Mouse (Mus musculus) embryonic facial prominence, embryonic 11.5 days (tissue): ENCODE results near the gene Smbd1. TPM values are rescaled to one million over a fixed set of nuclear protein-coding genes. Genes with fewer than 3 reads are reported as not detected.

Experiments
- ATAC-seq: fragments of 200-750 bp; cut with Nextera tagmentation; replicated peaks from 2 replicates; pipeline ENCODE4 v1.8.0; 2017; ENCODE audit warnings: low read depth; ENCODE audit not compliant: insufficient number of reproducible peaks, low FRiP score, low TSS enrichment
- DNase-seq: peaks from one replicate; pipeline ENCODE4 v3.0.0-alpha.2; 2015; ENCODE audit warnings: low spot score
- H3K27ac ChIP-seq: fragments of 300-500 bp; sonication (generic); replicated peaks from 2 replicates; pipeline ENCODE4 v1.5.1; 2014; ENCODE audit warnings: mild to moderate bottlenecking, low read depth, low read length, control low read depth
- H3K27me3 ChIP-seq: fragments of 300-500 bp; sonication (generic); 2 replicates; pipeline ENCODE4 v1.6.1; 2014; ENCODE audit warnings: mild to moderate bottlenecking, low read length, moderate library complexity, mixed read lengths; ENCODE audit not compliant: control insufficient read depth, insufficient read depth
- H3K36me3 ChIP-seq: fragments of 300-500 bp; sonication (generic); replicated peaks from 2 replicates; pipeline ENCODE4 v1.6.1; 2014; ENCODE audit warnings: low read depth, mild to moderate bottlenecking, low read length, moderate library complexity, mixed read lengths; ENCODE audit not compliant: control insufficient read depth, insufficient read depth
- H3K4me1 ChIP-seq: fragments of 300-500 bp; sonication (generic); 2 replicates; pipeline ENCODE4 v1.6.1; 2014; ENCODE audit warnings: low read length, mixed read lengths; ENCODE audit not compliant: control insufficient read depth, insufficient read depth
- H3K4me2 ChIP-seq: fragments of 300-500 bp; sonication (generic); 2 replicates; pipeline ENCODE4 v1.6.1; 2014; ENCODE audit warnings: low read depth, mild to moderate bottlenecking, control low read depth, low read length, moderate library complexity
- H3K4me3 ChIP-seq: fragments of 300-500 bp; sonication (generic); 2 replicates; pipeline ENCODE4 v1.5.1; 2014; ENCODE audit warnings: low read depth, low read length, control low read depth
- H3K9ac ChIP-seq: fragments of 300-500 bp; sonication (generic); replicated peaks from 2 replicates; pipeline ENCODE4 v1.6.1; 2014; ENCODE audit warnings: mild to moderate bottlenecking, control low read depth, low read length
- H3K9me3 ChIP-seq: fragments of 300-500 bp; sonication (generic); replicated peaks from 2 replicates; pipeline ENCODE4 v1.6.1; 2016; ENCODE audit warnings: mild to moderate bottlenecking, low read length, inconsistent platforms, mixed read lengths; ENCODE audit not compliant: control insufficient read depth
- WGBS: fragments of 180-500 bp; shearing (Covaris S2); extraction: QIAGEN DNeasy Blood & Tissue Kit; methylation state at CpG from one replicate; pipeline ENCODE4 v1.1.7; 2014; 5-methylcytosine and 5-hydroxymethylcytosine counted together
- polyA plus RNA-seq: library from polyadenylated mRNA; unstranded; fragments of >200 nt; fragmentation: Nextera tagmentation; extraction: Ambion mirVana; gene quantifications from 2 replicates; pipeline ENCODE4 v1.2.1, GENCODE M21; 2014

Smbd1 gene
- polyA plus RNA-seq, 1 experiment from 2014 or later = not detected

DNA sequence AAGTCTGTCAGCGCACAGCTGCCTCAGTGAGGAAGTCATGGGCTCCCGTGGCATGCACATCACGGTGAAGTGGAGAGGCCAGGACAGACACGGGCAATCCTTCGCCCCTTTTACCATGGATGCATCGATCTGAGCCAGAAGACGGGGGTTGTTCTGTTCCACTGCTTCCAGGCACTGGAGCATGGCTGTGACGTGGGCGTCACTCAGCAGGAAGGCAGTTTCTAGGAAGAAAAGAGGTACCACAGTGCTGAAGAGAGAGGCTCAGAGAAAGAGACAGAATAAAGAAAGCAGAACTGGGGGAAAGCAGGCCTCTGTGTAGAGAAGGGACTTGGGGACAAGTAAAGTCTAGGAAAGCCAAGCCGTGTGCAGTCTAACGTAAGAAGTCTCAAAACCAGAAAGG is 36.8 kb upstream of the Smbd1 start:
- Histone ChIP-seq H3K36me3 (peaks cover 5% of the 10 kb centered on the region; the same call in 1 of the 2 replicates), H3K27ac (no peak overlapping the region), H3K4me2 (no peak overlapping the region), H3K9ac (no peak overlapping the region), H3K4me3 (no peak overlapping the region), H3K4me1 (no peaks in the 10 kb centered on the region), H3K9me3 (no peaks in the 10 kb centered on the region), H3K27me3 (no peaks in the 10 kb centered on the region)
- DNase-seq (no peak), ATAC-seq (no peak)
- 89% methylated on average over 11 of the region's 11 CpGs for WGBS

DNA sequence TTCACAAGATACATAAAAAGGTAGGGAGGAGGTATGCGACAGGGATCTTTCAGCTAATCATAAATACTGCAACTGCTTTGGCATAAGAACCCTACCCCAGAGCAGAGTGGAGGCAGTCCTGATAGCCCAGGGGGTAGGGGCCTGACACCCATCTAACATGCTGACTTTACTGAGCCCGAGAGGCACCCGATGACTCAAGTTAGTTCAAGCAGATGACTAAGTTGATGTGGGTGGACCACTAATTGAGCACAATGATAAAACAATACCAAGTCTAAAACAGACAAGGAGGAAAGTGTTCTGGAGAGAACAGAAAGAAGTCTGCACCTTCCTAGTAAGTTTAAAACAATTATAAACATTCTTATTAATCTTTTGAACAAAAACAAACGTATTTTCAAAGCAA is 21.2 kb upstream of the Smbd1 start:
- no peak overlapping the region for H3K27ac ChIP-seq
- no peak for ATAC-seq
- no peak overlapping the region for H3K4me3 ChIP-seq
- no peaks in the 10 kb centered on the region for H3K4me1 ChIP-seq
- WGBS = 88% methylated on average over 4 of the region's 4 CpGs
- H3K36me3 ChIP-seq = no peaks in the 10 kb centered on the region
- H3K27me3 ChIP-seq = no peaks in the 10 kb centered on the region
- H3K9ac ChIP-seq = no peak overlapping the region
- H3K4me2 ChIP-seq = no peak overlapping the region
- H3K9me3 ChIP-seq = no peaks in the 10 kb centered on the region
- DNase-seq = no peak

DNA sequence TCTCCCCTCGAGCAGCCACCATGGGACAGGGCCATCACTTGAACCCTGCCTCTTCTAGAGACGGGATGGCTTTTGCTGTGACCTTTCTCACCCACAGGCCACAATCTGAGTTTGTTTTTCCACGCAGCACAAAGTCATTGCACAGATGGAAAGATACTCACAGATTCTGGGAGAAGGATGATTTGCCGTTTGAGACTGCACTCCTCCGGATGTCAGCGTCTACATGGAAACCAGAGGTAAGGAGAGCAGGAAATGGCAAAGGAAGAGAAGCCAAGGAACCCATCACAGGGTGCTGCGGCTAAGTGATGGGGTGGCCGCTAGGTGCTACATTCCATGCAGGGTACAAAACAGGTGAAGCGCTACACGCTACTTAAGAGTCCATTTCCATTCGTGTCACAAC is 18.8 kb upstream of the Smbd1 start:
- no peak for ATAC-seq
- DNase-seq = no peak
- no peaks in the 10 kb centered on the region for H3K9me3 ChIP-seq
- no peaks in the 10 kb centered on the region; the same call in 1 of the 2 replicates for H3K36me3 ChIP-seq
- 91% methylated on average over 11 of the region's 11 CpGs for WGBS
- H3K4me1 ChIP-seq = no peaks in the 10 kb centered on the region
- H3K4me3 ChIP-seq = no peak overlapping the region
- no peak overlapping the region for H3K27ac ChIP-seq
- no peaks in the 10 kb centered on the region for H3K27me3 ChIP-seq
- no peak overlapping the region for H3K9ac ChIP-seq
- no peak overlapping the region for H3K4me2 ChIP-seq

DNA sequence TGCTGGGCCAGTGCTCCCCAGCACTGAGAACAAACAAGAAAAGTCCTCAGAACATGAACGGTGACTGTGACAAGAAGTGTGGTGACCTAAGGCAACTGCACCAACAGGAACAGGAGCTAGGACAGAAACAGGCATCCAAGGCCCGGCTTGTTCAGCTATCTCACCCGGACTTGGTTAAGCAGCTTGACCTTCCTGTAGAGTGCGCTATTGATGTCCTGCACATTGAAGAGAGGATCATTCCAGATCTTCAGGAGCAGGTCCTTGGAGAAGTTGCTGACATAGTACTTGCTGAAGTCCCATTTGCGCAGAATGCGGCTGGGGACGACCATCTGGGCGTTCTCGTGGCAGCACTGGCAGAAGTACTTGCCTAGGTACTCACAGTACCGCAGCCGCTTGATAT is 16.2 kb upstream of the Smbd1 start:
- H3K27ac ChIP-seq = no peak overlapping the region
- no peak overlapping the region for H3K4me2 ChIP-seq
- no peaks in the 10 kb centered on the region for H3K27me3 ChIP-seq
- H3K36me3 ChIP-seq = no peaks in the 10 kb centered on the region; the same call in 1 of the 2 replicates
- H3K9me3 ChIP-seq = no peaks in the 10 kb centered on the region
- ATAC-seq (no peak), DNase-seq (no peak)
- H3K9ac ChIP-seq = no peak overlapping the region
- H3K4me1 ChIP-seq = no peaks in the 10 kb centered on the region
- no peak overlapping the region for H3K4me3 ChIP-seq
- 94% methylated on average over 11 of the region's 11 CpGs for WGBS

DNA sequence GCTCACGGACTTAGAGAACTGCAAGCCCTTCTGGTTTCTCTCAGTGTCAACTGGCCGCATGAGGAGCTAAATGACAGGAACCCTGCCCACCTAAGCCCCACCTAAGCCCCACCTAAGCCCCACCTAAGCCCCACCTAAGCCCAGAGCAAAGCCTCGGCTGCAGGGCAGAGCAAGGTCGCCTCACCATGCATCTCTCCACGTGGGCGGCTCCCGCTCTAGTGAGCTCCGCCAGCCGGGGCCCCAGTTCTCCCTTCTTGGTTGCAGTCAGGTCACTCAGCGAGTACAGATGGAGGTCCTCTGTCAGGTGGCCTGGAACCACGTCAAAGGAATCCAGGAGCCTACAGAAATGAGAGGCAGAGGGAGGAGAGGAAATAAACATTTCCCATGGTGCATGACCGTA is 15.1 kb upstream of the Smbd1 start:
- no peak for ATAC-seq
- no peak overlapping the region for H3K9ac ChIP-seq
- no peak for DNase-seq
- H3K27ac ChIP-seq = no peak overlapping the region
- no peaks in the 10 kb centered on the region; the same call in 1 of the 2 replicates for H3K36me3 ChIP-seq
- no peak overlapping the region for H3K4me3 ChIP-seq
- no peak overlapping the region for H3K4me2 ChIP-seq
- H3K9me3 ChIP-seq = no peaks in the 10 kb centered on the region
- H3K4me1 ChIP-seq = no peaks in the 10 kb centered on the region
- H3K27me3 ChIP-seq = no peaks in the 10 kb centered on the region
- WGBS = 74% methylated on average over 12 of the region's 12 CpGs

DNA sequence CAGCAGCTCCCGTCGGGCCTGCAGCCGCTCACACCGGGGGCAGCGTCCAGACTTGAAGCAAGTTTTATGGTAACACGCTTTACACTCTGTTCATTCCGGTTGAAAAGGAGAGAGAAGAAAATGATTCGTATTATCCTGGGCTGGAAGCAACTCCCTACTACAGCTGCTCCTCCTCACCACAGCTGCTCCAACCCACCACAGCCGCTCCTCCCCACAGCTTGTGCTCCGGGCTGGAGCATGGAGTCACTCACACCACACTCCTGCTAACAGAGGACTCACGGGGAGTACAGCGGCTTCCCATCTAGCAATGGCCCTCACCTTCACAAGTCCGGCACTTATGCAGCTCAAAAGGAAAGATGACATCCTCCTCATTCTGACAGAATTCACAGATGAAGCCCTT is 13.8 kb upstream of the Smbd1 start:
- Histone ChIP-seq H3K4me2 (no peak overlapping the region), H3K27ac (no peak overlapping the region), H3K4me1 (no peaks in the 10 kb centered on the region), H3K9ac (no peak overlapping the region), H3K4me3 (no peak overlapping the region), H3K27me3 (no peaks in the 10 kb centered on the region), H3K9me3 (no peaks in the 10 kb centered on the region), H3K36me3 (no peaks in the 10 kb centered on the region; the same call in 1 of the 2 replicates)
- ATAC-seq = no peak
- DNase-seq = no peak
- 94% methylated on average over 13 of the region's 13 CpGs for WGBS

DNA sequence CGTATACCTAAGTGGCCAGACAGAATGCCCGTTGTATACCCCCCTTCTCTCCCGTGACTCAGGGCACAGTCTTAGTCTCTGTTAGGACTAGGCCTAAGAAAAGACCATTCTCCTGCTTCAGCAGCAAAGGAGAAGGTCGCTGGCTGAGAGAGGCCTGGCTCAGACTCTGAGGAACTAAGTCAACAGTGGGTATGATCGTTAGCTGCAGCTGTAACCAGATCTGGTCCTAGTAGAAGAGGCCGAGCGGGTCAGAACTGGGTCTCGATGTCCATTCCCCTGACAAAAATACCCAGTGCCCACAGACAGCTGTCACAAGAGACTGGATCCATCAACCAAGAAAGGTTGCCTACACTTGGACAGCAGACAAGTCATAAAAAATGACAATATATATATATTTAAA is 13.2 kb upstream of the Smbd1 start:
- WGBS = 84% methylated on average over 8 of the region's 8 CpGs
- ATAC-seq = no peak
- no peaks in the 10 kb centered on the region; the same call in 1 of the 2 replicates for H3K36me3 ChIP-seq

DNA sequence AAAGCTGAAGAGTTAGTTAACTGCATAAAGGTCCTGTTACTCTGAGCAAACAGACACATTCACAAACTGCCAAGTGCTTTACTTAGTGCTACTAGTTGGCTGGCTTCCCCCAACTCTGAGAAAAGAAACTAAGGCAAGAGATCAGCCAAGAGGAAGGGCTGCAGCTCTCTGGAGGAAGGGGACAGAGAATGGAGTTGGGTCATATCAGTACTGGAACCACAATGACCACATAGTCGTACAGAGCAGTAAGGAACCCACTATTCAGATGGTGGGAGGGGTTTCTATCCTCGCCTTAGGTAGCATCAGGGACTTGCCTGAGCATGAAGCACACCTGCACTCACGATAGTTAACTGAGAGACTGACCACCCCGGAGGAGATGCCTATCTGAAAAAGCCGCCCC is 12.6 kb upstream of the Smbd1 start:
- H3K36me3 ChIP-seq = no peaks in the 10 kb centered on the region; the same call in 1 of the 2 replicates
- no peak overlapping the region for H3K9ac ChIP-seq
- no peaks in the 10 kb centered on the region for H3K27me3 ChIP-seq
- H3K4me1 ChIP-seq = no peaks in the 10 kb centered on the region
- no peak overlapping the region for H3K4me3 ChIP-seq
- H3K4me2 ChIP-seq = no peak overlapping the region
- no peak for ATAC-seq
- no peak overlapping the region for H3K27ac ChIP-seq
- no peaks in the 10 kb centered on the region for H3K9me3 ChIP-seq
- DNase-seq = no peak
- WGBS = 84% methylated on average over 5 of the region's 5 CpGs

More for the DNA sequence above, 13.2 kb upstream of the Smbd1 start:
- Histone ChIP-seq H3K4me3 (no peak overlapping the region), H3K4me2 (no peak overlapping the region), H3K27me3 (no peaks in the 10 kb centered on the region), H3K9me3 (no peaks in the 10 kb centered on the region), H3K27ac (no peak overlapping the region), H3K4me1 (no peaks in the 10 kb centered on the region), H3K9ac (no peak overlapping the region)
- no peak for DNase-seq
